Mouse (Mus musculus) G1E (cell line): Measurements from ENCODE around the gene Crabp2. TPM values are rescaled to one million over a fixed set of nuclear protein-coding genes. Genes with fewer than 3 reads are reported as not detected.
A peak's percentile ranks its signal among the peaks of the same experiment; 100 is the strongest.

Source experiments
- ATAC-seq: 2 replicates; pipeline ENCODE4 v1.8.0; 2016; ENCODE audit warnings: mild to moderate bottlenecking; ENCODE audit not compliant: insufficient number of reproducible peaks, poor library complexity, low FRiP score, severe bottlenecking; ENCODE audit errors: extremely low read depth
- DNase-seq: peaks from one replicate; pipeline ENCODE4 v3.0.0; 2012; ENCODE audit warnings: low spot score
- H3K27me3 ChIP-seq: 2 replicates; pipeline ENCODE4 v1.6.1; 2012; ENCODE audit warnings: mild to moderate bottlenecking, low read length, inconsistent platforms; ENCODE audit not compliant: insufficient read depth
- H3K36me3 ChIP-seq: replicated peaks from 2 replicates; pipeline ENCODE3; 2012; ENCODE audit warnings: mild to moderate bottlenecking, inconsistent platforms
- H3K4me1 ChIP-seq: 2 replicates; pipeline ENCODE4 v1.6.1; 2012; ENCODE audit warnings: low read depth, low read length, inconsistent platforms, mixed read lengths; ENCODE audit not compliant: insufficient read depth
- H3K4me3 ChIP-seq: 2 replicates; pipeline ENCODE4 v1.5.1; 2012; ENCODE audit warnings: low read depth, mild to moderate bottlenecking, inconsistent platforms, low read length, moderate library complexity, mixed read lengths
- H3K9me3 ChIP-seq: replicated peaks from 2 replicates; pipeline ENCODE4 v1.6.1; 2012; ENCODE audit warnings: inconsistent platforms
- CTCF ChIP-seq: IDR thresholded peaks from 2 replicates; pipeline ENCODE4 v1.5.1; 2012; ENCODE audit warnings: low read depth, low read length, inconsistent platforms, mixed read lengths
- GATA1 ChIP-seq: IDR thresholded peaks from 2 replicates; pipeline ENCODE4 v1.6.1; 2012; ENCODE audit warnings: borderline replicate concordance, low read length, inconsistent platforms, mixed read lengths
- GATA2 ChIP-seq: IDR thresholded peaks from 2 replicates; pipeline ENCODE4 v1.6.1; 2012; ENCODE audit warnings: low read depth, low read length, inconsistent platforms, borderline replicate concordance
- POLR2AphosphoS5 ChIP-seq: IDR thresholded peaks from 2 replicates; pipeline ENCODE4 v1.6.1; 2012; ENCODE audit warnings: low read depth, low read length, inconsistent platforms; ENCODE audit not compliant: insufficient replicate concordance
- TAL1 ChIP-seq: conservative IDR thresholded peaks from 2 replicates; pipeline ENCODE4 v1.6.1; 2012; ENCODE audit warnings: low read depth, low read length, inconsistent platforms, mixed read lengths
- polyA plus RNA-seq: library from polyadenylated mRNA; stranded (reverse); fragments of >175 nt; gene quantifications from 2 replicates; pipeline ENCODE4 v1.2.3, GENCODE M21; 2012
- total RNA-seq, 2 experiments: library from RNA; stranded (forward) in 1 of 2; stranded (reverse) in 1 of 2; fragments of 200-1000 nt in 1 of 2; fragments of >200 nt in 1 of 2; fragmentation: Nextera tagmentation in 1 of 2; gene quantifications; 2 replicates each; pipeline ENCODE4 v1.2.3; 2014 to 2017

Crabp2 gene
- total and polyA plus RNA-seq, 3 experiments: 0.38 TPM; not detected in 2

DNA sequence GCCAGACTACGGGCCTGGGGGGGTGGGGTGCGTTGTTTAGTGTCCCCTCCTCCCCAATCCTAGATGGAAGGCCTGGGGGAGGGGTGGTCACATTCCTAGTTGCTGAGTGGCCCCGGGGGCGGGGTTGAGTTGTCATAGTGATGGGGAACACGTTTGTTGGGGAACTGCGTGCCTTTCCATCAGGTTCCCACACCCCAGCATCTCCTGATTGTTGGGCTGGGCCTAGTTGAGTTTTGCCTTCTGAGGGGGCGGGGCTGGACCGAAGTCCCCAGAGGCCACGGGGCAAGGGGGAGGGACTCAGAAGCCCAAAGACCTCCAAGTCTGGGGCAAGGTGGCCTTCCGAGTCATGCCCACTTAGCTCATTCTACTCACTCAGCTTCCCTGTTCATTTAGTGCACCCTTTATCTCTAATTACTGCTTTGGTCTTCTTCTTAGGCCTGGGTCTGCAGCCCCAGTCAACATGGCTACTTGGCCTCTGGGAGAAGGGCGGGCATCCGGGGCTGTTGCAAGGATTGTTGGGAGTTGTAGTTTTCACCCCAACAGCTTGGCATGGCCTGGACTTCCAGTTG is 37.8 kb upstream of the Crabp2 start:
- peaks cover 78% of the 10 kb centered on the region for H3K4me1 ChIP-seq

DNA sequence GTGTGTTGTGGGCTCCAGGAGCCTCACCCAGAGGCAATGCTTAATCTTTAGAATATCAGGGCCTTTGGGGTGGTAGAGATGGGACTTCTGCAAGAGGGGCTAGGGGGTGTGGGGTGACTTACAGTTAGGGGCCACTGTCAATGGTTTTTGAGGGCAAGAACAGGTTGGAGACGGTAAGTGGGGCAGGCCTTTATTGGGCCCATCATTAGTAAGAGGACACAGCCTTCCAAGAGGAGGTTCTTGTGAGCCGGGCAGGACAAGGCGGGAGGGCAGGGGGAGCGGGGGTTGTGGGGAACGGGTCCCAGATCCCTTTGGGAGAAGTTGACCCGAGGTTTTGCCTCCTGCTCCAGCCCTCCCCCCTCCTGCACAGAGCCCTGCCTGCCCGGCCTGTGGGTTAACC is 35.0 kb upstream of the Crabp2 start:
- Histone ChIP-seq H3K36me3 (peaks cover 96% of the 10 kb centered on the region), H3K9me3 (no peaks in the 10 kb centered on the region), H3K27me3 (no peaks in the 10 kb centered on the region), H3K4me1 (peaks cover 82% of the 10 kb centered on the region), H3K4me3 (peak overlapping the region; percentile 36; the same call in 1 of the 2 replicates)
- TF ChIP-seq GATA1 (no peak), POLR2AphosphoS5 (no peak), CTCF (no peak), TAL1 (no peak)
- DNase-seq (no peak), ATAC-seq (no peak)

More for the DNA sequence above, 37.8 kb upstream of the Crabp2 start:
- Histone ChIP-seq H3K9me3 (no peaks in the 10 kb centered on the region), H3K4me3 (peak overlapping the region; percentile 99; the same call in 1 of the 2 replicates), H3K36me3 (peaks cover 81% of the 10 kb centered on the region), H3K27me3 (no peaks in the 10 kb centered on the region)
- peak; percentile 45 for DNase-seq
- ATAC-seq: no peak
- no peak for TF ChIP-seq GATA2
- TF ChIP-seq TAL1: no peak
- no peak for TF ChIP-seq POLR2AphosphoS5
- TF ChIP-seq GATA1: no peak
- no peak for TF ChIP-seq CTCF

DNA sequence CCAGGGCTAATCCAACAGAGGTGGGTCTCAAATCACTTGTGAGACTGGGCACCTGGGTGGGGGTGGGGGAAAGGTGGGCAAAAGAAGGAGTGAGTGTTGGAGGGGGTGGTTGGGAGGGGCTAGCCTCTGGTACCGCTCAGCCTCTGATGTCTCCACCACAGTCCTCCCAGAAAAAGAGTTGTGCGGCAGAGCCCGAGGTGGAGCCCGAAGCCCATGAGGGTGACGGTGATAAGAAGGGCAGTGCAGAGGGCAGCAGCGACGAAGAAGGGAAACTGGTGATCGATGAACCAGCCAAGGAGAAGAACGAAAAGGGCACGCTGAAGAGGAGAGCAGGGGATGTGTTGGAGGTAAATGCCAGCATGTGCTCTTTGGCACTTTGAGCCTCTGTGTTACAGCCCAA is 34.6 kb upstream of the Crabp2 start:
- ATAC-seq (no peak), DNase-seq (no peak)
- TF ChIP-seq TAL1 (no peak), GATA1 (no peak), CTCF (no peak), GATA2 (no peak)
- Histone ChIP-seq H3K4me1 (peaks cover 82% of the 10 kb centered on the region), H3K27me3 (no peaks in the 10 kb centered on the region), H3K9me3 (no peaks in the 10 kb centered on the region), H3K36me3 (peaks cover 96% of the 10 kb centered on the region), H3K4me3 (peak overlapping the region; percentile 36; the same call in 1 of the 2 replicates)

DNA sequence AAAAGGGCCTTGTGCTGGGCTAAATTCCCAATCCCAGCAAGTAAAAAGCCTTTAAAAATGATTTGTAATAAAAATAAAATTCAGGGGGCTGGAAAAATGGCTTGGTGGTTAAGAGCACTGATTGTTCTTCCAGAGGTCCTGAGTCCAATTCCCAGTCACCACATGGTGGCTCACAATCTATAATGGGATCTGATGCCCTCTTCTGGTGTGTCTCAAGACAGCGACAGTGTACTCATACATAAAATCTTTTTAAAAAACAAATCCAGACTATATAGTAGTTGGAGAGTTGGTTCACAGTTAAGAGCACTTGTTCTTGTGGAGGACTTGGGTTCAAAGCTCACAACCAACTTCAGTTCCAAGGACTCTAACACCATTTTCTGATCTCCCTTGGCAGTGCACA is 31.5 kb upstream of the Crabp2 start:
- Histone ChIP-seq H3K9me3 (no peaks in the 10 kb centered on the region), H3K4me3 (no peak overlapping the region), H3K36me3 (peaks cover 81% of the 10 kb centered on the region), H3K27me3 (no peaks in the 10 kb centered on the region), H3K4me1 (peaks cover 72% of the 10 kb centered on the region)
- no peak for ATAC-seq
- TF ChIP-seq TAL1 (no peak), GATA1 (no peak), GATA2 (no peak), CTCF (no peak)
- DNase-seq: no peak

DNA sequence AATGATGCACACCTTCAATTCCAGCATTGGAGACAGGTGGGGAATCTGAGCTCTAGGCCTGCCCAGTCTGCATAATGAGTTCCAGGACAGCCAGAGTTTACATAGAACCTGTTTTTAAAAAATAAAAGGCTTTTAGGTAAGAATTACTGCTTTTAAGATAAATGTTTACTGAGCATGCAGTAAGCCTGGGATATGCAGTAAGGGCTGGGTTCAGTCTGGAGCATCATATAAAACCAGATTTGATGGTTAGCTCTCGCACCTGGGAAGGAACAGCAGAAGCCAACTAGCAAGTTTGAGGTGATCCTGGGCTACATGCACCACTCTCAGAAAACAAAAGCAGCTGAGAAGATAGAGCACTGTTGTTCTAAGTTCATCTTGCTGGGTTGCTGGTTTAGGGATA is 29.9 kb upstream of the Crabp2 start:
- Histone ChIP-seq H3K4me3 (no peak overlapping the region; the same call in 1 of the 2 replicates), H3K36me3 (peaks cover 81% of the 10 kb centered on the region)

DNA sequence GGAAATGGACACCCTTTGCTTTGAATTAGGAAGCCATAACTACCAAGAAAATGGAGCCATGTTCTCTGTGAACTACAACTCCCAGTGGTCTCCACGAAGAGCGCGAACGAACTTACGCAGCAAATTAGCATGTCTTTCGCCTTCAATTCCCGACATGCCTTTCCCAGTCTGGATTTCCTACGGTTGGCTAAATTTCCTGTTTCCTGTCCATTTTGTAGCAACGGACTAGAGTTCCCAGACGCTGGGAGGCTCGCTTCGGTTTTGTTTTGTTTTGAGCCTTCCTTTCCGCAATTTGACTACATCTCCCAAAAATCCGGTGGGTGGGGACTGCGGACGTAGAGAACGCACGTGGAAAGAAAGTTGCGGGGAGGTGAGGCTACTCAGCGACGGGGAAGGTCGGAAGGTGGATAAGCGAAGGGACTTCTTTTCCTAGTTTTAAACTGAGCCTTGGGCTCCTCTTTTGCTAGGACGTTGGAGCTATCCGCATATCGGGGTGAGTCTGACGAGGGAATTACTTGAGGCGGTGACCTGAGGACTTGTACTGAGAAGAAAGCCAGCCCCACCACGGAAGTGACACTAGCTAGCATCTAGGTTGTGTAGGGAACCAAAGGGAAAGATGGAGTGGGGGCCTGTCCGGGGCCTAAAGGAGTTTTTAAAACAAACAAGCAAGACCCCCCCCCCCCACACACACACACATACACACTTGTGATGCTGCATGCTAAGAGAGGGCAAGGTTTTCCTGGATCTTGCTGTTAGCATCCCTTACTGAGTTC is 28.9 kb upstream of the Crabp2 start, which contains the start of gene Mrpl24:
Mrpl24 (plus strand) TSS at position 171 of the 773 bp plus-strand sequence.
- Histone ChIP-seq H3K4me1 (peaks cover 58% of the 10 kb centered on the region), H3K27me3 (no peaks in the 10 kb centered on the region), H3K4me3 (peak within 1 kb of the TSS; percentile 73), H3K9me3 (no peaks in the 10 kb centered on the region), H3K36me3 (peaks cover 81% of the 10 kb centered on the region)
- TF ChIP-seq CTCF: no peak
- TF ChIP-seq GATA2: no peak
- TF ChIP-seq GATA1: no peak
- no peak for TF ChIP-seq TAL1
- no peak for TF ChIP-seq POLR2AphosphoS5
- DNase-seq: peak; percentile 50
- ATAC-seq: peak; percentile 64

More for the DNA sequence above, 29.9 kb upstream of the Crabp2 start:
- H3K9me3 ChIP-seq: no peaks in the 10 kb centered on the region
- DNase-seq (no peak), ATAC-seq (no peak)
- no peaks in the 10 kb centered on the region for H3K27me3 ChIP-seq
- TF ChIP-seq TAL1 (no peak), POLR2AphosphoS5 (no peak), GATA1 (no peak), GATA2 (no peak), CTCF (no peak)
- H3K4me1 ChIP-seq: peaks cover 61% of the 10 kb centered on the region
